Mouse (Mus musculus) neural tube, embryonic 11.5 days (tissue): ENCODE measurements around the gene Tmem8. TPM values are rescaled to one million over a fixed set of nuclear protein-coding genes. Genes with fewer than 3 reads are reported as not detected.
"Not testable (repeated sequence)": the region's sequence is repeated elsewhere in the genome, so short reads cannot be mapped to it uniquely, and the experiment has no call there.

ENCODE experiments used
- ATAC-seq: fragments of 200-750 bp; cut with Nextera tagmentation; 2 replicates; pipeline ENCODE4 v1.8.0; 2017; ENCODE audit warnings: moderate number of reproducible peaks, mild to moderate bottlenecking, moderate TSS enrichment, moderate library complexity; ENCODE audit not compliant: insufficient read depth, low FRiP score, low TSS enrichment
- DNase-seq: peaks from one replicate; pipeline ENCODE4 v3.0.0-alpha.2; 2015; ENCODE audit warnings: low spot score
- H3K27ac ChIP-seq: fragments of 300-500 bp; sonication (generic); 2 replicates; pipeline ENCODE4 v1.5.1; 2014; ENCODE audit warnings: low read depth, mild to moderate bottlenecking, low read length
- H3K27me3 ChIP-seq: fragments of 300-500 bp; sonication (generic); 2 replicates; pipeline ENCODE4 v1.6.1; 2014; ENCODE audit warnings: mild to moderate bottlenecking, low read length, mixed read lengths; ENCODE audit not compliant: control insufficient read depth, insufficient read depth
- H3K36me3 ChIP-seq: fragments of 300-500 bp; sonication (generic); 2 replicates; pipeline ENCODE4 v1.6.1; 2014; ENCODE audit warnings: mild to moderate bottlenecking, low read length, moderate library complexity, mixed read lengths; ENCODE audit not compliant: control insufficient read depth, insufficient read depth
- H3K4me1 ChIP-seq: fragments of 300-500 bp; sonication (generic); 2 replicates; pipeline ENCODE4 v1.6.1; 2014; ENCODE audit warnings: low read length, mixed read lengths; ENCODE audit not compliant: control insufficient read depth, insufficient read depth
- H3K4me2 ChIP-seq: fragments of 300-500 bp; sonication (generic); 2 replicates; pipeline ENCODE4 v1.6.1; 2014; ENCODE audit warnings: low read depth, mild to moderate bottlenecking, moderate library complexity
- H3K4me3 ChIP-seq: fragments of 300-500 bp; sonication (generic); 2 replicates; pipeline ENCODE4 v1.5.1; 2014; ENCODE audit warnings: low read depth, low read length
- H3K9ac ChIP-seq: fragments of 300-500 bp; sonication (generic); 2 replicates; pipeline ENCODE4 v1.6.1; 2014; ENCODE audit warnings: mild to moderate bottlenecking, low read length
- H3K9me3 ChIP-seq: fragments of 300-500 bp; sonication (generic); 2 replicates; pipeline ENCODE4 v1.6.1; 2016; ENCODE audit warnings: low read length; ENCODE audit not compliant: control insufficient read depth
- WGBS: fragments of 180-500 bp; shearing (Covaris S2); extraction: QIAGEN DNeasy Blood & Tissue Kit; methylation state at CpG from one replicate; pipeline ENCODE4 v1.1.7; 2014; 5-methylcytosine and 5-hydroxymethylcytosine counted together
- polyA plus RNA-seq: library from polyadenylated mRNA; unstranded; fragments of >200 nt; fragmentation: Nextera tagmentation; extraction: Ambion mirVana; gene quantifications from 2 replicates; pipeline ENCODE4 v1.2.1, GENCODE M21; 2014

Tmem8 gene
- polyA plus RNA-seq, 1 experiment from 2014 or later = 1.1 TPM

GRCm38 (mm10) chr17:26101478-26101877, 11.6 kb upstream of the Tmem8 start:
- H3K4me1 ChIP-seq = no peaks in the 10 kb centered on the region
- ATAC-seq = no peak
- H3K27me3 ChIP-seq = no peaks in the 10 kb centered on the region
- no peak overlapping the region for H3K9ac ChIP-seq
- 55% methylated on average over 3 of the region's 4 CpGs for WGBS
- H3K36me3 ChIP-seq = no peaks in the 10 kb centered on the region
- DNase-seq = no peak
- H3K27ac ChIP-seq = no peak overlapping the region
- no peak overlapping the region for H3K4me2 ChIP-seq
- no peak overlapping the region for H3K4me3 ChIP-seq
- no peaks in the 10 kb centered on the region for H3K9me3 ChIP-seq

GRCm38 (mm10) chr17:26105619-26106018, 7.5 kb upstream of the Tmem8 start:
- ATAC-seq (no peak), DNase-seq (no peak)
- no peaks in the 10 kb centered on the region for H3K4me1 ChIP-seq
- no peaks in the 10 kb centered on the region for H3K36me3 ChIP-seq
- H3K27me3 ChIP-seq = no peaks in the 10 kb centered on the region
- no peak overlapping the region for H3K27ac ChIP-seq
- no peak overlapping the region for H3K9ac ChIP-seq
- H3K4me2 ChIP-seq = no peak overlapping the region
- 70% methylated on average over 4 of the region's 4 CpGs for whole genome bisulfite sequencing
- H3K9me3 ChIP-seq = no peaks in the 10 kb centered on the region
- no peak overlapping the region for H3K4me3 ChIP-seq

GRCm38 (mm10) chr17:26110156-26110555, 2.9 kb upstream of the Tmem8 start:
- ATAC-seq = no peak
- H3K9ac ChIP-seq = no peak overlapping the region
- H3K9me3 ChIP-seq = no peaks in the 10 kb centered on the region
- H3K4me1 ChIP-seq = no peaks in the 10 kb centered on the region
- H3K4me2 ChIP-seq = no peak overlapping the region
- no peaks in the 10 kb centered on the region for H3K36me3 ChIP-seq
- no peak overlapping the region for H3K4me3 ChIP-seq
- 28% methylated on average over 4 of the region's 4 CpGs for WGBS
- H3K27me3 ChIP-seq = peaks cover 32% of the 10 kb centered on the region
- no peak for DNase-seq
- no peak overlapping the region for H3K27ac ChIP-seq

GRCm38 (mm10) chr17:26111024-26111423, 2.1 kb upstream of the Tmem8 start:
- peaks cover 38% of the 10 kb centered on the region for H3K27me3 ChIP-seq
- H3K36me3 ChIP-seq = no peaks in the 10 kb centered on the region
- no peak overlapping the region for H3K9ac ChIP-seq
- H3K4me1 ChIP-seq = no peaks in the 10 kb centered on the region
- H3K9me3 ChIP-seq = no peaks in the 10 kb centered on the region
- ATAC-seq (no peak), DNase-seq (no peak)
- H3K27ac ChIP-seq = no peak overlapping the region
- WGBS = 4% methylated on average over 4 of the region's 4 CpGs
- no peak overlapping the region for H3K4me2 ChIP-seq
- H3K4me3 ChIP-seq = no peak overlapping the region

- Histone ChIP-seq H3K4me1 (no peaks in the 10 kb centered on the region), H3K4me2 (no peak overlapping the region)
- 25% methylated on average over 4 of the region's 4 CpGs for WGBS
These were observed 1.4 kb upstream of the Tmem8 start for GRCm38 (mm10) chr17:26111722-26112121.

GRCm38 (mm10) chr17:26112751-26113150, 348 bp upstream of the Tmem8 start:
- Histone ChIP-seq H3K4me3 (peak overlapping the region; percentile 55), H3K27ac (no peak overlapping the region), H3K9me3 (no peaks in the 10 kb centered on the region), H3K27me3 (peaks cover 38% of the 10 kb centered on the region), H3K9ac (peak overlapping the region; percentile 60), H3K4me1 (no peaks in the 10 kb centered on the region), H3K4me2 (peak overlapping the region; percentile 89), H3K36me3 (no peaks in the 10 kb centered on the region)
- 24% methylated on average over 14 of the region's 14 CpGs for WGBS
- DNase-seq = no peak
- ATAC-seq = no peak

More at GRCm38 (mm10) chr17:26111722-26112121, 1.4 kb upstream of the Tmem8 start:
- Histone ChIP-seq H3K36me3 (no peaks in the 10 kb centered on the region), H3K9ac (no peak overlapping the region), H3K4me3 (no peak overlapping the region), H3K9me3 (no peaks in the 10 kb centered on the region), H3K27me3 (peaks cover 38% of the 10 kb centered on the region), H3K27ac (no peak overlapping the region)
- DNase-seq (no peak), ATAC-seq (no peak)

GRCm38 (mm10) chr17:26114061-26114460, 962 bp downstream of the Tmem8 start:
- Histone ChIP-seq H3K4me2 (peak overlapping the region; percentile 89), H3K27ac (no peak overlapping the region), H3K9me3 (no peaks in the 10 kb centered on the region), H3K27me3 (peaks cover 38% of the 10 kb centered on the region), H3K36me3 (no peaks in the 10 kb centered on the region), H3K4me3 (peak overlapping the region; percentile 55; the same call in 1 of the 2 replicates), H3K9ac (no peak overlapping the region), H3K4me1 (no peaks in the 10 kb centered on the region)
- DNase-seq = no peak
- no peak for ATAC-seq
- 15% methylated on average over 8 of the region's 8 CpGs for WGBS

- not testable (repeated sequence) for H3K9me3 ChIP-seq, H3K36me3 ChIP-seq, H3K9ac ChIP-seq, DNase-seq, ATAC-seq, H3K4me3 ChIP-seq, H3K27ac ChIP-seq, H3K4me2 ChIP-seq, H3K4me1 ChIP-seq
- peaks cover 38% of the 10 kb centered on the region for H3K27me3 ChIP-seq
- 61% methylated on average over 7 of the region's 7 CpGs for WGBS
These were observed 1.4 kb downstream of the Tmem8 start for GRCm38 (mm10) chr17:26114461-26114860.

- ATAC-seq (no peak), DNase-seq (no peak)
- Histone ChIP-seq H3K27me3 (peaks cover 38% of the 10 kb centered on the region), H3K4me3 (no peak overlapping the region), H3K9ac (no peak overlapping the region), H3K9me3 (no peaks in the 10 kb centered on the region), H3K4me2 (no peak overlapping the region), H3K36me3 (no peaks in the 10 kb centered on the region), H3K27ac (no peak overlapping the region), H3K4me1 (no peaks in the 10 kb centered on the region)
- 72% methylated on average over 7 of the region's 7 CpGs for WGBS
These were observed 2.3 kb downstream of the Tmem8 start for GRCm38 (mm10) chr17:26115205-26115898.
